Mouse (Mus musculus): Measurements from ENCODE around the gene Gpx5. TPM values are rescaled to one million over a fixed set of nuclear protein-coding genes. Genes with fewer than 3 reads are reported as not detected.

Gpx5 gene
- polyA plus RNA-seq, 1 experiment from 2014 or later, result not detected

DNA sequence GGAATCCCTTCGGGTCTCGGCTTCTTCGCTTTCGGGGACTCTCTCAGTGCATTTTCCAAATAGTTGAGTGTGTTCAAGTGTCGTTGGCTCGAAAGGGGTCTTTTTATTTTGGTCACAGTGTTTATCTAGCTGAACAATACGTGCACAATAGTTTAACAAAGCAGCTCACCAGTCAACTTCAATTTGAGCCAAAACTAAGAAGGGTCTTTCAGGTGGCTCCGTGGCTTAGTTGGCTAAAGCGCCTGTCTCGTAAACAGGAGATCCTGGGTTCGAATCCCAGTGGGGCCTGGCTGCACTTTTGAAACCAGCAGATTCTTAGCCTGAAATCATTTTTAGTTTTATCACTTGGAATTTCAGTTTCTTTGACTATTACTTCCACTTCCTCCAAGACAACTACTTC, 28.2 kb downstream of the Gpx5 start:
- H3K4me3 ChIP-seq (replicated peaks), result peak overlapping the region; percentile 56
- ATAC-seq (ENCODE audit: insufficient read depth), result no peak
- H3K27me3 ChIP-seq, result peaks cover 21% of the 10 kb centered on the region
- WGBS (ENCODE audit: insufficient replicate concordance), result under 1% methylated on average over 11 of the region's 11 CpGs
- H3K4me1 ChIP-seq (replicated peaks), result peaks cover 24% of the 10 kb centered on the region
- no peaks in the 10 kb centered on the region for H3K9me3 ChIP-seq (replicated peaks)
- H3K36me3 ChIP-seq (replicated peaks), result no peaks in the 10 kb centered on the region
- peak overlapping the region; percentile 9; the same call in 1 of the 2 replicates for H3K9ac ChIP-seq
- no peak overlapping the region for H3K27ac ChIP-seq (replicated peaks)
- peak overlapping the region; percentile 63 for H3K4me2 ChIP-seq

DNA sequence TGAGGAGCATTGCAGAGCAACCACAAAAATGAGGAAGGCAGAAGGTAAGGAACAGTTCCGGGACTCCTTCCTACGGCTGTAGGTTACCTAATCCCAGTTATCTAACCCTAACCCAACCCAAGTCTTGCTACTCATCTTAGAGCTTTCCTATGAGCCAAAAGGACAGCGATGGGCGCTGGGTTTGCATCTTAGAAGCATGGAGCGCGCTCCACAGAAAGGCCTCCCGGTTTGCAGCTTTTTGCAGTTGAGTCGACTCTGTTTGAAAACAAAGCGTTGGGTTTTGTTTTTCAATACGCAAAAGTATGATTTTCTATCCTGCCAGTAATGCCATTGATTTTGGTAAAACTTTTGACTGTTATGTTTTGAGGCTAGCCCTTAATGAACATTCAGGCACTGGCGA, 28.6 kb downstream of the Gpx5 start:
- Histone ChIP-seq H3K9me3 (replicated peaks) (no peaks in the 10 kb centered on the region), H3K9ac (peak overlapping the region; percentile 9; the same call in 1 of the 2 replicates), H3K4me2 (peak overlapping the region; percentile 63), H3K36me3 (replicated peaks) (no peaks in the 10 kb centered on the region), H3K27me3 (peaks cover 26% of the 10 kb centered on the region), H3K4me1 (replicated peaks) (peaks cover 27% of the 10 kb centered on the region), H3K4me3 (replicated peaks) (peak overlapping the region; percentile 56), H3K27ac (replicated peaks) (no peak overlapping the region)
- ATAC-seq (ENCODE audit: insufficient read depth), result no peak
- WGBS (ENCODE audit: insufficient replicate concordance), result 2% methylated on average over 11 of the region's 11 CpGs

- Histone ChIP-seq H3K4me3 (replicated peaks) (peak overlapping the region; percentile 56; the same call in 1 of the 2 replicates), H3K27me3 (peaks cover 35% of the 10 kb centered on the region), H3K9ac (no peak overlapping the region), H3K36me3 (replicated peaks) (no peaks in the 10 kb centered on the region), H3K4me2 (peak overlapping the region; percentile 63), H3K9me3 (replicated peaks) (no peaks in the 10 kb centered on the region), H3K4me1 (replicated peaks) (peaks cover 24% of the 10 kb centered on the region), H3K27ac (replicated peaks) (0 out of 2 replicates have a peak overlapping the region, but pooled peaks have one; percentile 30)
- WGBS (ENCODE audit: insufficient replicate concordance), result 29% methylated on average over 4 of the region's 4 CpGs
- ATAC-seq (ENCODE audit: insufficient read depth), result peak; percentile 53
These were observed 29.6 kb downstream of the Gpx5 start for GRCm38 (mm10) chr13:21262787-21263461.

GRCm38 (mm10) chr13:21260289-21260688, 32.2 kb downstream of the Gpx5 start:
- Histone ChIP-seq H3K27ac (replicated peaks) (no peak overlapping the region), H3K4me3 (replicated peaks) (peak overlapping the region; percentile 50), H3K4me2 (peak overlapping the region; percentile 68), H3K9ac (no peak overlapping the region), H3K27me3 (peaks cover 53% of the 10 kb centered on the region), H3K4me1 (replicated peaks) (peaks cover 23% of the 10 kb centered on the region), H3K36me3 (replicated peaks) (no peaks in the 10 kb centered on the region), H3K9me3 (replicated peaks) (no peaks in the 10 kb centered on the region)
- ATAC-seq (ENCODE audit: insufficient read depth), result no peak
- 18% methylated on average over 5 of the region's 5 CpGs for WGBS (ENCODE audit: insufficient replicate concordance)

GRCm38 (mm10) chr13:21259677-21260113, 32.8 kb downstream of the Gpx5 start:
- peak; percentile 66 for ATAC-seq (ENCODE audit: insufficient read depth)
- no peak overlapping the region for H3K9ac ChIP-seq
- H3K27ac ChIP-seq (replicated peaks), result no peak overlapping the region
- H3K4me2 ChIP-seq, result peak overlapping the region; percentile 68
- no peaks in the 10 kb centered on the region for H3K36me3 ChIP-seq (replicated peaks)
- peaks cover 59% of the 10 kb centered on the region for H3K27me3 ChIP-seq
- peak overlapping the region; percentile 50 for H3K4me3 ChIP-seq (replicated peaks)
- peaks cover 23% of the 10 kb centered on the region for H3K4me1 ChIP-seq (replicated peaks)
- no peaks in the 10 kb centered on the region for H3K9me3 ChIP-seq (replicated peaks)
- WGBS (ENCODE audit: insufficient replicate concordance), result under 1% methylated on average over 18 of the region's 18 CpGs

GRCm38 (mm10) chr13:21259171-21259631, 33.3 kb downstream of the Gpx5 start:
- Histone ChIP-seq H3K4me3 (replicated peaks) (peak overlapping the region; percentile 50), H3K9ac (no peak overlapping the region), H3K4me1 (replicated peaks) (peaks cover 23% of the 10 kb centered on the region), H3K27me3 (peaks cover 64% of the 10 kb centered on the region), H3K36me3 (replicated peaks) (no peaks in the 10 kb centered on the region), H3K27ac (replicated peaks) (no peak overlapping the region), H3K4me2 (peak overlapping the region; percentile 68), H3K9me3 (replicated peaks) (no peaks in the 10 kb centered on the region)
- WGBS (ENCODE audit: insufficient replicate concordance), result 2% methylated on average over 15 of the region's 15 CpGs
- ATAC-seq (ENCODE audit: insufficient read depth), result no peak

GRCm38 (mm10) chr13:21258524-21258923, 34.0 kb downstream of the Gpx5 start:
- H3K4me1 ChIP-seq (replicated peaks), result peaks cover 27% of the 10 kb centered on the region
- peaks cover 69% of the 10 kb centered on the region for H3K27me3 ChIP-seq
- WGBS (ENCODE audit: insufficient replicate concordance), result 6% methylated on average over 6 of the region's 6 CpGs
- no peak for ATAC-seq (ENCODE audit: insufficient read depth)
- peak overlapping the region; percentile 68 for H3K4me2 ChIP-seq
- H3K9ac ChIP-seq, result no peak overlapping the region
- peak overlapping the region; percentile 50; the same call in 1 of the 2 replicates for H3K4me3 ChIP-seq (replicated peaks)
- no peak overlapping the region for H3K27ac ChIP-seq (replicated peaks)
- no peaks in the 10 kb centered on the region for H3K9me3 ChIP-seq (replicated peaks)
- H3K36me3 ChIP-seq (replicated peaks), result no peaks in the 10 kb centered on the region

DNA sequence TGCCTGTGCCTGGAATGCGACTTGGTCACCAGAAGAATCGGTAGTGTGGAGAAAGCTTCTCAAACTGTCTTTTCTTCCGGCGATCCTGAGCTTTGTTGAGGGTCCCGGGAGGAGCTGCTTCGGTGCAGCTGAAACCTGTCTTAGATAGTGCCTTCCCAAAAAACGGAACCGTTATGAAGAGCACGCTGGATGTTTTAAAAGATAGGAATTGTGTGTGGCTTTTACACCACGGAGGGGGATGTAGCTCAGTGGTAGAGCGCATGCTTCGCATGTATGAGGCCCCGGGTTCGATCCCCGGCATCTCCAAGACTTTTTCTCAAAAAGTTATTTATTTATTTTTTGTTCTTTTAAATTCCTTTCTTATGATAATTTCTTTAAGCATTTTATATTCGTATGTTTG, 38.5 kb downstream of the Gpx5 start:
- peaks cover 10% of the 10 kb centered on the region for H3K4me1 ChIP-seq (replicated peaks)
- H3K27ac ChIP-seq (replicated peaks), result no peak overlapping the region
- peak overlapping the region; percentile 72 for H3K4me2 ChIP-seq
- peaks cover 49% of the 10 kb centered on the region for H3K27me3 ChIP-seq
- no peaks in the 10 kb centered on the region for H3K36me3 ChIP-seq (replicated peaks)
- H3K9me3 ChIP-seq (replicated peaks), result no peaks in the 10 kb centered on the region
- peak overlapping the region; percentile 57 for H3K4me3 ChIP-seq (replicated peaks)
- WGBS (ENCODE audit: insufficient replicate concordance), result under 1% methylated on average over 16 of the region's 16 CpGs
- peak overlapping the region; percentile 18; the same call in 1 of the 2 replicates for H3K9ac ChIP-seq
- ATAC-seq (ENCODE audit: insufficient read depth), result peak; percentile 60

DNA sequence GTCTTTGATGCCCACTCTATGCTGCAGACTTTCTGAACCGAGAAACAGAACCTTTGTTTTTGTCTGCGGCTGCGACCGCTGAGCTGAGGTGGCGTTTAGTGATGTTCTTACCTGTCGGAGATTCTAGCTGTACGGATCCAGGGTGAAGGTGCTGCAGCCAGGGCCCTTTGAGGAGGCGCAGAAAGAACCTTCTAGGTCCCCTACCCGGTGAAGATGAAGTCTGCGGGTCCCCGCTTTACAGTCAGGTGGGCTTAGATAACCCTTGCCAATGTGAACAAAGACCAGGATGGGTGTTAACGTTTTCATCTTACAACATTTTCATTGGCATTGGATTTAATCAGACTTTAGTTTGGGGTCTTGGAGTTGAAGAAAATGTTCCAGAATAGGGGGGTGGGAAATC, 39.0 kb downstream of the Gpx5 start:
- no peak for ATAC-seq (ENCODE audit: insufficient read depth)
- no peaks in the 10 kb centered on the region for H3K9me3 ChIP-seq (replicated peaks)
- peaks cover 6% of the 10 kb centered on the region for H3K4me1 ChIP-seq (replicated peaks)
- peak overlapping the region; percentile 72 for H3K4me2 ChIP-seq
- peak overlapping the region; percentile 18; the same call in 1 of the 2 replicates for H3K9ac ChIP-seq
- H3K27me3 ChIP-seq, result peaks cover 44% of the 10 kb centered on the region
- WGBS (ENCODE audit: insufficient replicate concordance), result 2% methylated on average over 12 of the region's 12 CpGs
- no peaks in the 10 kb centered on the region for H3K36me3 ChIP-seq (replicated peaks)
- peak overlapping the region; percentile 57 for H3K4me3 ChIP-seq (replicated peaks)
- H3K27ac ChIP-seq (replicated peaks), result no peak overlapping the region

DNA sequence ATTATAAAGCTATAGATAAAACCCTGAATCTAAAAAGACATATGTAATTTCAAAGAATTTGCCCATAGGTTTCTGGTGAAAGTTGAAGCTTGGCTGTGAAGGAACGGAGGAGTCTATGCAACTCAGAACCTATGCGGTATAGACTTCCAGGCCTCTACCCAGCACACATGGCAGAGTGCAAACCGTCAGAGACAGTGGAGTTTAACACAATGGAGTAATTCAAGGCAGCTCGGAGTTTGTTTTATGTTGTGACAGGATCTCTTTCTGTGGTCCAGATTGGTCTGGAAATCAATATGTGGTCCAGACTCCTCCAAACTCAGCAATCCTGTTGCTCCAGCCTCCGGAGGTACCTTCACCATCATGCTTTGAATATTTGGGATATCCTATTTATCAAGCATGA, 39.5 kb downstream of the Gpx5 start:
- no peak overlapping the region for H3K27ac ChIP-seq (replicated peaks)
- H3K4me2 ChIP-seq, result peak overlapping the region; percentile 72
- peak overlapping the region; percentile 57 for H3K4me3 ChIP-seq (replicated peaks)
- no peaks in the 10 kb centered on the region for H3K9me3 ChIP-seq (replicated peaks)
- H3K36me3 ChIP-seq (replicated peaks), result no peaks in the 10 kb centered on the region
- H3K4me1 ChIP-seq (replicated peaks), result peaks cover 6% of the 10 kb centered on the region
- H3K27me3 ChIP-seq, result peaks cover 39% of the 10 kb centered on the region
- 34% methylated on average over 5 of the region's 5 CpGs for WGBS (ENCODE audit: insufficient replicate concordance)
- no peak for ATAC-seq (ENCODE audit: insufficient read depth)
- H3K9ac ChIP-seq, result no peak overlapping the region

DNA sequence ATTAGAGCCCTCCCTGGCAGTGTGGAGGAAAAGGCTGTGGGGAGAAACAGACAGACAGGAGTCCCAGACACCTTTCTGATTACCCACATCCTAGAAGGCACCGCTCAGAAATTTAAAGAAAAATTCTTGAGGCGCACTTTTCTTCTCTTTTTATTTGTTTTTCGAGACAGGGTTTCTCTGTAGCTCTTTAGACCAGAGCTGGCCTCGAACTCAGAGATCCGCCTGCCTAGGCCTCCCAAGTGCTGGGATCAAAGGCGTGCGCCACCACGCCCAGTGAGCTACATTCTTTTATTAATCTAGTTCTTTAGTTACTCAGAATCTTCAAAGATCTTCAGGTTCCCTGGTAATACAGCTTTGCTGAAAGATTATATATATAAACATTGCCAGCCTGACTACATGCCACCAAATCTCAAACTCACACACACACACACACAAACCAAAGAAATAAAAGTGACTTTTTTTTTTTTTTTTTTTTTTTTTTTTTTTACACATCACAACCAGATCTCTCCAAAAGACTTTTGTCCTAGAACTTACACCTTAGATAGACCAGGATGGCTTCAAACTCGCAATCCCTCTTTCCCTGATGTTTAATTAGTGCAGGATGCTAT, 42.4 kb downstream of the Gpx5 start:
- Histone ChIP-seq H3K9ac (no peak overlapping the region), H3K4me2 (no peak overlapping the region; the same call in 1 of the 2 replicates), H3K27me3 (peaks cover 16% of the 10 kb centered on the region), H3K27ac (replicated peaks) (no peak overlapping the region), H3K4me1 (replicated peaks) (peaks cover 6% of the 10 kb centered on the region), H3K36me3 (replicated peaks) (no peaks in the 10 kb centered on the region), H3K9me3 (replicated peaks) (no peaks in the 10 kb centered on the region), H3K4me3 (replicated peaks) (no peak overlapping the region)
- no peak for ATAC-seq (ENCODE audit: insufficient read depth)
- WGBS (ENCODE audit: insufficient replicate concordance), result 29% methylated on average over 9 of the region's 9 CpGs

All from liver, embryonic 15.5 days (tissue).